ENCODE assay signal across 16 mouse cellular contexts in genomic region chrX:112347467-112348394, GRCm38 (mm10). TPM values are rescaled to one million over a fixed set of nuclear protein-coding genes. Genes with fewer than 3 reads are reported as not detected.
DNase-seq lines count a peak whose midpoint lies in the region; ATAC-seq and TF ChIP-seq lines count a peak whose summit lies in the region.
"Had no signal": no experiment of that assay in that cellular context is flagged by ENCODE, and none has a peak within 500 bp of the region (broad histone marks: within the 10 kb centered on the region; RNA-seq: fewer than 3 reads in every experiment).

No protein-coding gene starts in this region.

- no peaks in the 10 kb centered on the region for H3K9me3 ChIP-seq in midbrain, embryonic 11.5 days (ENCODE audit: control insufficient read depth, low read length)
- H3K9me3 ChIP-seq in midbrain, embryonic 10.5 days (replicated peaks) = no peaks in the 10 kb centered on the region
- H3K9me3 ChIP-seq in hindbrain, embryonic 14.5 days (ENCODE audit: control insufficient read depth, low read length) = no peaks in the 10 kb centered on the region
- no peaks in the 10 kb centered on the region for H3K9me3 ChIP-seq in stomach, postnatal 0 days (ENCODE audit: control insufficient read depth, low read length)
- H3K9me3 ChIP-seq: G1E; limb, embryonic 10.5 days had no signal

- DNase-seq in midbrain, embryonic 11.5 days (ENCODE audit: low spot score, missing footprints) = no peak
- no peak for DNase-seq in midbrain, embryonic 10.5 days (ENCODE audit: low spot score)
- DNase-seq in NIH3T3 (ENCODE audit: low read depth) = peak; percentile 54
- DNase-seq in hindbrain, embryonic 14.5 days (ENCODE audit: low spot score) = peak; percentile 24
- no peak for DNase-seq in stomach, postnatal 0 days (ENCODE audit: low spot score)
- DNase-seq in cerebellum, postnatal 25 days = no peak
- no peak for DNase-seq in urinary bladder, postnatal 10 days (ENCODE audit: low spot score)
- DNase-seq: adrenal gland, adult 8-10 months; cerebellum, adult 11 months; kidney, adult 11 months; lung, adult 18-20 months had no signal

- TF ChIP-seq EP300 in stomach, postnatal 0 days (optimal IDR thresholded peaks at IDR 0.05) = no peak

- H3K27ac ChIP-seq in midbrain, embryonic 11.5 days (ENCODE audit: low read depth, low read length) = no peak overlapping the region
- no peak overlapping the region for H3K27ac ChIP-seq in midbrain, embryonic 10.5 days (replicated peaks)
- no peak overlapping the region for H3K27ac ChIP-seq in hindbrain, embryonic 14.5 days
- H3K27ac ChIP-seq in stomach, postnatal 0 days (replicated peaks) = no peak overlapping the region
- H3K27ac ChIP-seq: limb, embryonic 10.5 days had no signal

- H3K4me2 ChIP-seq in midbrain, embryonic 11.5 days = no peak overlapping the region
- H3K4me2 ChIP-seq in hindbrain, embryonic 14.5 days (replicated peaks) = no peak overlapping the region
- H3K4me2 ChIP-seq in stomach, postnatal 0 days (replicated peaks; ENCODE audit: low read depth) = no peak overlapping the region

- WGBS in midbrain, embryonic 11.5 days = 70% methylated on average over 4 of the region's 4 CpGs
- 71% methylated on average over 4 of the region's 4 CpGs for WGBS in midbrain, embryonic 10.5 days
- WGBS in hindbrain, embryonic 14.5 days = 45% methylated on average over 4 of the region's 4 CpGs
- WGBS in stomach, postnatal 0 days = 71% methylated on average over 4 of the region's 4 CpGs

- peak; percentile 36 for TF ChIP-seq CTCF in stomach, postnatal 0 days (IDR thresholded peaks at IDR 0.05; ENCODE audit: low read depth)

- no peaks in the 10 kb centered on the region for H3K4me1 ChIP-seq in midbrain, embryonic 11.5 days (ENCODE audit: control insufficient read depth, insufficient read depth, low read length)
- H3K4me1 ChIP-seq in midbrain, embryonic 10.5 days = no peaks in the 10 kb centered on the region
- no peaks in the 10 kb centered on the region for H3K4me1 ChIP-seq in hindbrain, embryonic 14.5 days (replicated peaks; ENCODE audit: control insufficient read depth, insufficient read depth, low read length)
- no peaks in the 10 kb centered on the region for H3K4me1 ChIP-seq in stomach, postnatal 0 days (replicated peaks; ENCODE audit: control insufficient read depth, insufficient read depth)
- H3K4me1 ChIP-seq: limb, embryonic 10.5 days had no signal

- H3K9ac ChIP-seq in midbrain, embryonic 11.5 days (ENCODE audit: low read length) = no peak overlapping the region
- no peak overlapping the region for H3K9ac ChIP-seq in hindbrain, embryonic 14.5 days
- no peak overlapping the region for H3K9ac ChIP-seq in stomach, postnatal 0 days (ENCODE audit: low read length)

- no peaks in the 10 kb centered on the region for H3K27me3 ChIP-seq in midbrain, embryonic 11.5 days (ENCODE audit: control insufficient read depth, insufficient read depth, low read length)
- H3K27me3 ChIP-seq in midbrain, embryonic 10.5 days (ENCODE audit: low read depth, poor library complexity, severe bottlenecking) = no peaks in the 10 kb centered on the region
- H3K27me3 ChIP-seq in hindbrain, embryonic 14.5 days (ENCODE audit: control insufficient read depth, insufficient read depth, low read length) = no peaks in the 10 kb centered on the region
- H3K27me3 ChIP-seq in stomach, postnatal 0 days (ENCODE audit: control insufficient read depth, insufficient read depth, low read length) = no peaks in the 10 kb centered on the region

- ATAC-seq in midbrain, embryonic 11.5 days (ENCODE audit: low FRiP score) = peak; percentile 64
- no peak for ATAC-seq in hindbrain, embryonic 14.5 days (ENCODE audit: low FRiP score)
- ATAC-seq in stomach, postnatal 0 days (ENCODE audit: low FRiP score, low TSS enrichment) = no peak

- H3K36me3 ChIP-seq in midbrain, embryonic 11.5 days (ENCODE audit: control insufficient read depth, insufficient read depth, low read length) = no peaks in the 10 kb centered on the region
- 0 out of 2 replicates have a peak, but pooled peaks cover 3% of the 10 kb centered on the region for H3K36me3 ChIP-seq in midbrain, embryonic 10.5 days
- no peaks in the 10 kb centered on the region for H3K36me3 ChIP-seq in hindbrain, embryonic 14.5 days (replicated peaks; ENCODE audit: control insufficient read depth, insufficient read depth)
- no peaks in the 10 kb centered on the region for H3K36me3 ChIP-seq in stomach, postnatal 0 days (ENCODE audit: control insufficient read depth, insufficient read depth, low read length)
- H3K36me3 ChIP-seq: limb, embryonic 10.5 days had no signal

- no peak overlapping the region for H3K4me3 ChIP-seq in midbrain, embryonic 11.5 days (ENCODE audit: low read depth, low read length)
- H3K4me3 ChIP-seq in midbrain, embryonic 10.5 days = no peak overlapping the region
- no peak overlapping the region for H3K4me3 ChIP-seq in hindbrain, embryonic 14.5 days (replicated peaks; ENCODE audit: low read length)
- H3K4me3 ChIP-seq in stomach, postnatal 0 days (ENCODE audit: low read depth, low read length) = no peak overlapping the region
- H3K4me3 ChIP-seq: limb, embryonic 10.5 days had no signal

RNA-seq across cellular contexts. Expression of gene Apool, which starts 36.6 kb away (rescaled TPM):
- 74.2 and 81.4 TPM in 2 replicates for polyA plus RNA-seq in midbrain, embryonic 11.5 days (2014; fragmentation: Nextera tagmentation; extraction: Ambion mirVana)
- polyA plus RNA-seq in midbrain, embryonic 10.5 days (2016; fragmentation: Nextera tagmentation; extraction: Ambion mirVana) = 73.8 TPM in 2 replicates
- 16.5 and 19.1 TPM in 2 replicates for polyA plus RNA-seq in hindbrain, embryonic 14.5 days (2014; fragmentation: Nextera tagmentation; extraction: Ambion mirVana)
- polyA plus RNA-seq in stomach, postnatal 0 days (2015; fragmentation: Nextera tagmentation; extraction: Ambion mirVana) = 38.7 and 39.6 TPM in 2 replicates

RNA-seq across cellular contexts. Expression of gene Satl1, which starts 58.8 kb away (rescaled TPM):
- polyA plus RNA-seq in midbrain, embryonic 11.5 days (2014; fragmentation: Nextera tagmentation; extraction: Ambion mirVana) = not detected in 2 replicates
- not detected in 2 replicates for polyA plus RNA-seq in midbrain, embryonic 10.5 days (2016; fragmentation: Nextera tagmentation; extraction: Ambion mirVana)
- polyA plus RNA-seq in hindbrain, embryonic 14.5 days (2014; fragmentation: Nextera tagmentation; extraction: Ambion mirVana) = not detected in 2 replicates
- not detected in 2 replicates for polyA plus RNA-seq in stomach, postnatal 0 days (2015; fragmentation: Nextera tagmentation; extraction: Ambion mirVana)
- polyA plus RNA-seq: G1E; limb, embryonic 10.5 days; small intestine, adult 2 months; stomach, embryonic 16.5 days; urinary bladder, adult 2 months had no signal

Comparison
In these comparisons a context has a peak if more than half of its experiments do, and no peak if none do; other contexts are left out.
1. DNase-seq: peak in NIH3T3 (single experiment) and hindbrain, embryonic 14.5 days (single experiment); none in midbrain, embryonic 11.5 days (single experiment), midbrain, embryonic 10.5 days (single experiment), stomach, postnatal 0 days (single experiment), cerebellum, postnatal 25 days (0 of 2) and urinary bladder, postnatal 10 days (single experiment).